Mouse (Mus musculus) heart, postnatal 14 days (tissue): ENCODE results near the gene Psmd11. TPM values are rescaled to one million over a fixed set of nuclear protein-coding genes. Genes with fewer than 3 reads are reported as not detected.
A peak's percentile ranks its signal among the peaks of the same experiment; 100 is the strongest.
"Not testable (repeated sequence)": the region's sequence is repeated elsewhere in the genome, so short reads cannot be mapped to it uniquely, and the experiment has no call there.

Experiments used
- DNase-seq, 2 experiments: peaks; one replicate each; pipeline ENCODE4 v3.0.0; 2021 to 2022
- intact Hi-C: fragments of 180-260 bp; cut with DNase I; formaldehyde crosslinking; loops from one replicate; pipeline ENCODE4 v1.15.1; 2025
- total RNA-seq, 2 experiments: library from RNA; stranded (reverse); gene quantifications; 2 replicates each; pipeline ENCODE4 v1.2.3; 2021

Gene Psmd11
- total RNA-seq, 2 experiments from 2014 or later: 102 to 103 TPM

- intact Hi-C loops: no loop called here
- DNase-seq: no peak
These were observed 3.1 kb upstream of the Psmd11 start for GRCm38 (mm10) chr11:80425247-80425778.

GRCm38 (mm10) chr11:80426029-80426813 is 2.2 kb upstream of the Psmd11 start:
- intact Hi-C loops, DNase-seq: not testable (repeated sequence)

GRCm38 (mm10) chr11:80429009-80429475 is 627 bp downstream of the Psmd11 start:
- intact Hi-C loops: loop anchor here (2.0 kb wide), 1 partner anchor 242 kb away; no protein-coding TSS in a partner anchor
- DNase-seq: peak; percentile 42 to 43

- intact Hi-C loops: loop anchor here (2.0 to 5.0 kb wide), 2 partner anchors 43 to 241 kb away; no protein-coding TSS in a partner anchor
- DNase-seq: no peak
These were observed 1.2 kb downstream of the Psmd11 start for GRCm38 (mm10) chr11:80429500-80430166.

GRCm38 (mm10) chr11:80430366-80430910 is 2.0 kb downstream of the Psmd11 start:
- intact Hi-C loops: loop anchor here (5.0 kb wide), 1 partner anchor 42 kb away; no protein-coding TSS in a partner anchor
- no peak for DNase-seq

GRCm38 (mm10) chr11:80446916-80447315 is 18.5 kb downstream of the Psmd11 start:
- DNase-seq: no peak
- intact Hi-C loops: no loop called here

GRCm38 (mm10) chr11:80449859-80450258 is 21.4 kb downstream of the Psmd11 start:
- intact Hi-C loops: no loop called here
- DNase-seq: no peak

- no peak for DNase-seq
- intact Hi-C loops: no loop called here
These were observed 23.8 kb downstream of the Psmd11 start for GRCm38 (mm10) chr11:80452242-80452641.

GRCm38 (mm10) chr11:80453198-80453597 is 24.8 kb downstream of the Psmd11 start:
- intact Hi-C loops: no loop called here

GRCm38 (mm10) chr11:80463605-80464130 is 35.3 kb downstream of the Psmd11 start:
- intact Hi-C loops, DNase-seq: not testable (repeated sequence)

More at GRCm38 (mm10) chr11:80453198-80453597, 24.8 kb downstream of the Psmd11 start:
- DNase-seq: no peak

GRCm38 (mm10) chr11:80471836-80472605 is 43.6 kb downstream of the Psmd11 start:
- DNase-seq: no peak
- intact Hi-C loops: loop anchor here (5.0 kb wide), 2 partner anchors 40 to 200 kb away; no protein-coding TSS in a partner anchor

- intact Hi-C loops: loop anchor here (5.0 kb wide), 2 partner anchors 42 to 198 kb away; no protein-coding TSS in a partner anchor
- no peak for DNase-seq
These were observed 45.8 kb downstream of the Psmd11 start for GRCm38 (mm10) chr11:80474175-80474691.

GRCm38 (mm10) chr11:80474846-80475245 is 46.4 kb downstream of the Psmd11 start:
- no peak for DNase-seq
- intact Hi-C loops: loop anchor here (5.0 kb wide), 4 partner anchors 43 to 197 kb away; no protein-coding TSS in a partner anchor

GRCm38 (mm10) chr11:80475544-80475943 is 47.1 kb downstream of the Psmd11 start:
- intact Hi-C loops: loop anchor here (5.0 kb wide), 2 partner anchors 47 to 87 kb away; no protein-coding TSS in a partner anchor
- DNase-seq: no peak

- peak; percentile 91 for DNase-seq
- intact Hi-C loops: loop anchor here (5.0 kb wide), 2 partner anchors 46 to 86 kb away; no protein-coding TSS in a partner anchor
These were observed 48.1 kb downstream of the Psmd11 start, which contains the start of gene Cdk5r1 for GRCm38 (mm10) chr11:80476222-80477189. Gene Cdk5r1, plus strand, starts transcription at chr11:80477023.

- intact Hi-C loops: loop anchor here (5.0 kb wide), 2 partner anchors 45 to 85 kb away; no protein-coding TSS in a partner anchor
- no peak for DNase-seq
These were observed 49.2 kb downstream of the Psmd11 start for GRCm38 (mm10) chr11:80477341-80478199.
